Comparison of ENCODE assay signal across 21 mouse cellular contexts in the genomic region with DNA sequence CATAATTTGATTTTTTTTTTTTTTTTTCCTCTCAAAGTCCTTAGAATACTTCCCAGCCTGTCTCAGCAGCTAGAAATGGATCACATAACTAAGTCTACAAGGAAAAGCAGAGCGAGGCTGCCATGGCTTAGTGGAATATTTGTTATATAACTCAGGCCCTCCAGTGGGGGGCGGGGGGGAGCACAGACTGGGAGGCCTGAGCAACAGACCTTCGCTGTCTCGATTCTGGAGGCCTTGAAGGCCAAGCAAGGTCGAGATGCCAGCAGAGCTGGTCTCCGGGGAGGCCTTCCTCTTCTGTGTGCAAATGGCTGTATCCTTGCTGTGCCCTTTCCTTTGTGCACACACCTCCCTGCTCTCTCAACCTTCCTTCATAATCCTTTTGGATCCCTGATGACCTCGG. TPM values are rescaled to one million over a fixed set of nuclear protein-coding genes. Genes with fewer than 3 reads are reported as not detected.
DNase-seq lines count a peak whose midpoint lies in the region; ATAC-seq and TF ChIP-seq lines count a peak whose summit lies in the region.
"Had no signal": no experiment of that assay in that cellular context is flagged by ENCODE, and none has a peak within 500 bp of the region (broad histone marks: within the 10 kb centered on the region; RNA-seq: fewer than 3 reads in every experiment).

No protein-coding gene starts in this region.

- peaks cover 10% of the 10 kb centered on the region; the same call in 1 of the 2 replicates for H3K4me1 ChIP-seq in hindbrain, embryonic 10.5 days (replicated peaks)
- no peaks in the 10 kb centered on the region for H3K4me1 ChIP-seq in hindbrain, postnatal 0 days (ENCODE audit: insufficient read depth, low read length)
- no peaks in the 10 kb centered on the region for H3K4me1 ChIP-seq in kidney, embryonic 14.5 days (ENCODE audit: control insufficient read depth, insufficient read depth, low read length)
- H3K4me1 ChIP-seq: embryonic facial prominence, embryonic 13.5 days; midbrain, embryonic 12.5 days; stomach, embryonic 15.5 days had no signal

- no peak overlapping the region for H3K27ac ChIP-seq in hindbrain, embryonic 10.5 days
- H3K27ac ChIP-seq in hindbrain, postnatal 0 days, result no peak overlapping the region
- no peak overlapping the region for H3K27ac ChIP-seq in kidney, embryonic 14.5 days (ENCODE audit: low read depth, low read length)
- H3K27ac ChIP-seq: embryonic facial prominence, embryonic 13.5 days; macrophage; midbrain, embryonic 12.5 days; stomach, embryonic 15.5 days had no signal

- H3K27me3 ChIP-seq in hindbrain, embryonic 10.5 days (ENCODE audit: insufficient read depth, poor library complexity, severe bottlenecking), result no peaks in the 10 kb centered on the region
- no peaks in the 10 kb centered on the region for H3K27me3 ChIP-seq in hindbrain, postnatal 0 days (ENCODE audit: insufficient read depth, low read length)
- H3K27me3 ChIP-seq in kidney, embryonic 14.5 days (ENCODE audit: control insufficient read depth, insufficient read depth, low read length), result no peaks in the 10 kb centered on the region
- H3K27me3 ChIP-seq: embryonic facial prominence, embryonic 13.5 days; midbrain, embryonic 12.5 days; stomach, embryonic 15.5 days had no signal

- no peak for ATAC-seq in hindbrain, postnatal 0 days
- ATAC-seq in kidney, embryonic 14.5 days (ENCODE audit: low FRiP score, low TSS enrichment), result no peak
- ATAC-seq: CD4-positive, CD25-positive, alpha-beta regulatory T cell, adult 4 months had no signal

- H3K36me3 ChIP-seq in hindbrain, embryonic 10.5 days, result peaks cover 30% of the 10 kb centered on the region
- H3K36me3 ChIP-seq in hindbrain, postnatal 0 days (ENCODE audit: insufficient read depth, low read length), result peaks cover 36% of the 10 kb centered on the region
- H3K36me3 ChIP-seq in kidney, embryonic 14.5 days (ENCODE audit: control insufficient read depth, insufficient read depth, low read length), result peaks cover 11% of the 10 kb centered on the region

- no peaks in the 10 kb centered on the region for H3K9me3 ChIP-seq in hindbrain, embryonic 10.5 days
- no peaks in the 10 kb centered on the region for H3K9me3 ChIP-seq in hindbrain, postnatal 0 days (ENCODE audit: low read length)
- H3K9me3 ChIP-seq in kidney, embryonic 14.5 days (ENCODE audit: control insufficient read depth, low read length), result no peaks in the 10 kb centered on the region
- H3K9me3 ChIP-seq: embryonic facial prominence, embryonic 13.5 days; midbrain, embryonic 12.5 days; stomach, embryonic 15.5 days had no signal

- H3K4me3 ChIP-seq in hindbrain, embryonic 10.5 days, result no peak overlapping the region
- no peak overlapping the region for H3K4me3 ChIP-seq in hindbrain, postnatal 0 days (ENCODE audit: low read length)
- no peak overlapping the region for H3K4me3 ChIP-seq in kidney, embryonic 14.5 days (ENCODE audit: low read length)
- H3K4me3 ChIP-seq: embryonic facial prominence, embryonic 13.5 days; midbrain, embryonic 12.5 days; stomach, embryonic 15.5 days had no signal

- no peak overlapping the region for H3K9ac ChIP-seq in hindbrain, postnatal 0 days (replicated peaks; ENCODE audit: low read length)
- no peak overlapping the region for H3K9ac ChIP-seq in kidney, embryonic 14.5 days (ENCODE audit: low read depth, low read length)
- H3K9ac ChIP-seq: embryonic facial prominence, embryonic 13.5 days; midbrain, embryonic 12.5 days; stomach, embryonic 15.5 days had no signal

- DNase-seq in adrenal gland, adult (ENCODE audit: inconsistent age in 2 of 2, low spot score in 1 of 2), result peak; percentile 68 to 82
- DNase-seq in adrenal gland, postnatal 4 days (ENCODE audit: low spot score in 2 of 2), result no peak
- peak; percentile 13 for DNase-seq in hindbrain, embryonic 10.5 days (ENCODE audit: low spot score)
- no peak for DNase-seq in hindbrain, postnatal 0 days (ENCODE audit: low spot score)
- DNase-seq in testis, postnatal 10 days (ENCODE audit: low spot score), result peak; percentile 66
- no peak for DNase-seq in testis, postnatal 14 days (ENCODE audit: low spot score)
- DNase-seq in kidney, adult 11 months, result no peak
- DNase-seq: cerebellum, adult 11-12 months; gastrocnemius, postnatal 14 days; heart, postnatal 14 days; kidney, adult 8-10 months; kidney, postnatal 4 days; liver; lung, adult 18-20 months; thymus, postnatal 14 days had no signal

- no peak; the same call in 1 of the 2 replicates for TF ChIP-seq CTCF in hindbrain, postnatal 0 days (IDR thresholded peaks at IDR 0.05; ENCODE audit: low read depth)

- 61% methylated on average over 7 of the region's 7 CpGs for WGBS in hindbrain, embryonic 10.5 days
- WGBS in hindbrain, postnatal 0 days, result 52% methylated on average over 7 of the region's 7 CpGs
- 74% methylated on average over 7 of the region's 7 CpGs for WGBS in kidney, embryonic 14.5 days

- no peak overlapping the region for H3K4me2 ChIP-seq in hindbrain, postnatal 0 days (ENCODE audit: low read depth, low read length)
- no peak overlapping the region for H3K4me2 ChIP-seq in kidney, embryonic 14.5 days (replicated peaks; ENCODE audit: low read depth, low read length)
- H3K4me2 ChIP-seq: embryonic facial prominence, embryonic 13.5 days; midbrain, embryonic 12.5 days; stomach, embryonic 15.5 days had no signal

RNA-seq across cellular contexts. Expression of a gene that starts 48.5 kb away (rescaled TPM):
- 10 to 100 TPM; 71.2 to 75.3 TPM for total RNA-seq in adrenal gland, postnatal 4 days (2021)
- polyA plus RNA-seq in hindbrain, embryonic 10.5 days (2016; fragmentation: Nextera tagmentation; extraction: Ambion mirVana), result 67.1 and 78.8 TPM in 2 replicates
- 92.1 and 106 TPM in 2 replicates for total RNA-seq in hindbrain, postnatal 0 days (2014; rRNA removed)
- polyA plus RNA-seq in hindbrain, postnatal 0 days (2015; fragmentation: Nextera tagmentation; extraction: Ambion mirVana), result 85.6 and 86.8 TPM in 2 replicates
- polyA plus RNA-seq in kidney, embryonic 14.5 days (2014; fragmentation: Nextera tagmentation; extraction: Ambion mirVana), result 52.3 and 69.6 TPM in 2 replicates

Comparison
In these comparisons a context has a peak if more than half of its experiments do, and no peak if none do; other contexts are left out.
1. DNase-seq: peak in adrenal gland, adult (2 of 2), hindbrain, embryonic 10.5 days (single experiment) and testis, postnatal 10 days (single experiment); none in adrenal gland, postnatal 4 days (0 of 2), hindbrain, postnatal 0 days (single experiment), testis, postnatal 14 days (single experiment) and kidney, adult 11 months (single experiment).